ENCODE assay signal across 25 mouse cellular contexts in genomic region chr9:14367850-14368249, GRCm38 (mm10). TPM values are rescaled to one million over a fixed set of nuclear protein-coding genes. Genes with fewer than 3 reads are reported as not detected.
DNase-seq lines count a peak whose midpoint lies in the region; ATAC-seq and TF ChIP-seq lines count a peak whose summit lies in the region.
"Had no signal": no experiment of that assay in that cellular context is flagged by ENCODE, and none has a peak within 500 bp of the region (broad histone marks: within the 10 kb centered on the region; RNA-seq: fewer than 3 reads in every experiment).

No protein-coding gene starts in this region.

- peak in 1 of 2 experiments; percentile 73 for TF ChIP-seq EP300 in MEL (IDR thresholded peaks at IDR 0.05; ENCODE audit: low read depth in 1 of 2, low read length in 2 of 2)

- H3K79me2 ChIP-seq in MEL (ENCODE audit: control insufficient read depth, insufficient read depth, low read length, poor library complexity) (no peaks in the 10 kb centered on the region), macrophage (ENCODE audit: inconsistent target) (no peaks in the 10 kb centered on the region)

- no peaks in the 10 kb centered on the region for H3K27me3 ChIP-seq in kidney, adult 2 months (replicated peaks; ENCODE audit: control insufficient read depth, insufficient read depth, low read length)
- no peaks in the 10 kb centered on the region for H3K27me3 ChIP-seq in MEL (ENCODE audit: control insufficient read depth in 1 of 2, insufficient read depth in 2 of 2, low read length in 2 of 2)
- H3K27me3 ChIP-seq in liver, embryonic 11.5 days (replicated peaks; ENCODE audit: control insufficient read depth, insufficient read depth, low read length) = no peaks in the 10 kb centered on the region
- H3K27me3 ChIP-seq: forebrain, embryonic 12.5 days; heart, embryonic 15.5 days; kidney, embryonic 15.5 days; limb, embryonic 15.5 days; stomach, embryonic 15.5 days had no signal

- no peak overlapping the region for H3K4me2 ChIP-seq in liver, embryonic 11.5 days
- H3K4me2 ChIP-seq: forebrain, embryonic 12.5 days; heart, embryonic 15.5 days; hindbrain, embryonic 14.5 days; kidney, embryonic 15.5 days; limb, embryonic 15.5 days; midbrain, embryonic 11.5 days; stomach, embryonic 15.5 days had no signal

- TF ChIP-seq RAD21 in MEL (IDR thresholded peaks at IDR 0.05; ENCODE audit: low read depth, low read length) = no peak

- H3K4me1 ChIP-seq in kidney, adult 2 months (ENCODE audit: control insufficient read depth, insufficient read depth, low read length) = no peaks in the 10 kb centered on the region
- H3K4me1 ChIP-seq in MEL (ENCODE audit: control insufficient read depth in 1 of 2, insufficient read depth in 2 of 2, low read length in 2 of 2) = peaks cover 79 to 85% of the 10 kb centered on the region in 2 experiments
- peaks cover 48% of the 10 kb centered on the region for H3K4me1 ChIP-seq in liver, embryonic 11.5 days (replicated peaks; ENCODE audit: control insufficient read depth, insufficient read depth, low read length)
- H3K4me1 ChIP-seq: forebrain, embryonic 12.5 days; heart, embryonic 15.5 days; kidney, embryonic 15.5 days had no signal

- TF ChIP-seq CTCF in kidney, adult 2 months (conservative IDR thresholded peaks at IDR 0.05; ENCODE audit: insufficient read depth, insufficient read length, low read depth, low read length) = no peak
- no peak for TF ChIP-seq CTCF in MEL (IDR thresholded peaks at IDR 0.05 in 2 of 3, conservative IDR thresholded peaks at IDR 0.05 in 1 of 3; ENCODE audit: control insufficient read depth in 1 of 3, insufficient read depth in 1 of 3, low read depth in 2 of 3, low read length in 3 of 3, poor library complexity in 1 of 3, severe bottlenecking in 1 of 3)

- H3K36me3 ChIP-seq in kidney, adult 2 months (ENCODE audit: control insufficient read depth, insufficient read depth, low read length) = no peaks in the 10 kb centered on the region
- H3K36me3 ChIP-seq in MEL (ENCODE audit: control insufficient read depth in 1 of 2, insufficient read depth in 2 of 2, low read length in 2 of 2) (peaks cover 0 to 89% of the 10 kb centered on the region in 2 experiments; a peak in 2 of 4 replicates), macrophage (ENCODE audit: inconsistent target) (no peaks in the 10 kb centered on the region)
- no peaks in the 10 kb centered on the region for H3K36me3 ChIP-seq in liver, embryonic 11.5 days (ENCODE audit: control insufficient read depth, insufficient read depth, low read length)
- H3K36me3 ChIP-seq: forebrain, embryonic 12.5 days; heart, embryonic 15.5 days; kidney, embryonic 15.5 days; limb, embryonic 15.5 days had no signal

- H3K27ac ChIP-seq in kidney, adult 2 months (ENCODE audit: insufficient read depth, low read depth, low read length) = no peak overlapping the region
- peak overlapping the region; percentile 85 for H3K27ac ChIP-seq in MEL (ENCODE audit: control insufficient read depth, low read depth, low read length)
- 0 out of 2 replicates have a peak overlapping the region, but pooled peaks have one; percentile 19 for H3K27ac ChIP-seq in liver, embryonic 11.5 days (ENCODE audit: low read depth, low read length)
- peak overlapping the region; percentile 16 for H3K27ac ChIP-seq in macrophage
- H3K27ac ChIP-seq: forebrain, embryonic 12.5 days; heart, embryonic 15.5 days; hindbrain, embryonic 14.5 days; kidney, embryonic 15.5 days; limb, embryonic 15.5 days; stomach, embryonic 15.5 days had no signal

- WGBS in kidney, adult 2 months = 96% methylated on average over 4 of the region's 4 CpGs
- 86% methylated on average over 4 of the region's 4 CpGs for WGBS in liver, embryonic 11.5 days
- WGBS in macrophage (ENCODE audit: missing documents) = 94% methylated on average over 4 of the region's 4 CpGs

- ATAC-seq in liver, embryonic 11.5 days (replicated peaks; ENCODE audit: low FRiP score) = no peak
- ATAC-seq: intestine, embryonic 16.5 days had no signal

- peak; percentile 12 for DNase-seq in kidney, adult 2 months
- no peak for DNase-seq in kidney, postnatal 4 days
- peak; percentile 93 for DNase-seq in MEL (ENCODE audit: low read depth, low spot score)
- no peak for DNase-seq in liver, embryonic 11.5 days (ENCODE audit: low spot score)
- DNase-seq in cerebellum, adult 9-10 months = no peak
- no peak for DNase-seq in cerebellum, postnatal 14 days
- DNase-seq in urinary bladder, postnatal 36 days (ENCODE audit: low spot score in 2 of 2) = no peak
- DNase-seq: adrenal gland, postnatal 10 days; cerebellum, postnatal 10 days; gastrocnemius, postnatal 25 days; heart, adult 18-20 months; heart, postnatal 4 days; left cerebral cortex, postnatal 4 days; right cerebral cortex, adult 18-20 months; thymus, adult 18-20 months; thymus, postnatal 4 days had no signal

- H3K4me3 ChIP-seq in kidney, adult 2 months (ENCODE audit: insufficient read depth, low read depth, low read length) = no peak overlapping the region
- H3K4me3 ChIP-seq in MEL (ENCODE audit: control insufficient read depth in 1 of 2, insufficient read depth in 1 of 2, low read depth in 2 of 2, low read length in 2 of 2) = no peak overlapping the region
- H3K4me3 ChIP-seq in liver, embryonic 11.5 days (ENCODE audit: low read depth, low read length) = no peak overlapping the region
- H3K4me3 ChIP-seq in macrophage (ENCODE audit: inconsistent target) = no peak overlapping the region
- H3K4me3 ChIP-seq: forebrain, embryonic 12.5 days; heart, embryonic 15.5 days; kidney, embryonic 15.5 days; limb, embryonic 15.5 days; stomach, embryonic 15.5 days had no signal

- TF ChIP-seq POLR2A in kidney, adult 2 months (IDR thresholded peaks at IDR 0.05; ENCODE audit: low read depth, low read length) = no peak
- no peak for TF ChIP-seq POLR2A in MEL (IDR thresholded peaks at IDR 0.05; ENCODE audit: control insufficient read depth in 1 of 2, insufficient read depth in 1 of 2, low read depth in 1 of 2, low read length in 2 of 2, poor library complexity in 1 of 2)

- H3K9me3 ChIP-seq in MEL (replicated peaks; ENCODE audit: insufficient read depth, low read length) = no peaks in the 10 kb centered on the region
- peaks cover 4% of the 10 kb centered on the region; the same call in 1 of the 2 replicates for H3K9me3 ChIP-seq in liver, embryonic 11.5 days (ENCODE audit: control insufficient read depth, low read length)
- H3K9me3 ChIP-seq: forebrain, embryonic 12.5 days; heart, embryonic 15.5 days; kidney, embryonic 15.5 days; limb, embryonic 15.5 days; stomach, embryonic 15.5 days had no signal

- no peak overlapping the region for H3K9ac ChIP-seq in MEL (ENCODE audit: control insufficient read depth, low read depth, low read length, poor library complexity, severe bottlenecking)
- H3K9ac ChIP-seq in liver, embryonic 11.5 days (ENCODE audit: low read depth, low read length) = no peak overlapping the region
- H3K9ac ChIP-seq: forebrain, embryonic 12.5 days; heart, embryonic 15.5 days; hindbrain, embryonic 14.5 days; kidney, embryonic 15.5 days; limb, embryonic 15.5 days; stomach, embryonic 15.5 days had no signal

TF ChIP-seq in MEL, 35 proteins besides CTCF, POLR2A, EP300 and RAD21:
- TF ChIP-seq CHD1 (IDR thresholded peaks at IDR 0.05; ENCODE audit: low read depth, low read length) (no peak), USF2 (IDR thresholded peaks at IDR 0.05; ENCODE audit: borderline replicate concordance in 1 of 2, insufficient read depth in 1 of 2, low read depth in 1 of 2, low read length in 2 of 2) (no peak), UBTF (IDR thresholded peaks at IDR 0.05; ENCODE audit: borderline replicate concordance, insufficient read depth, low read depth, low read length) (no peak), SMC3 (IDR thresholded peaks at IDR 0.05; ENCODE audit: low read depth, low read length) (no peak), ETS1 (IDR thresholded peaks at IDR 0.05; ENCODE audit: low read depth, low read length) (peak; percentile 56; the same call in 1 of the 2 replicates), HCFC1 (IDR thresholded peaks at IDR 0.05; ENCODE audit: low read depth, low read length) (no peak), NELFE (IDR thresholded peaks at IDR 0.05; ENCODE audit: low read depth, low read length) (no peak), RCOR1 (IDR thresholded peaks at IDR 0.05; ENCODE audit: low read depth, low read length) (peak; percentile 57; the same call in 1 of the 2 replicates), MAX (IDR thresholded peaks at IDR 0.05; ENCODE audit: low read length) (peak; percentile 49; the same call in 1 of the 2 replicates), GATA1 (IDR thresholded peaks at IDR 0.05; ENCODE audit: low read depth, low read length) (peak; percentile 90), MEF2A (IDR thresholded peaks at IDR 0.05; ENCODE audit: extremely low read depth, insufficient replicate concordance, low read depth, low read length, poor library complexity, severe bottlenecking) (no peak), TCF12 (IDR thresholded peaks at IDR 0.05; ENCODE audit: low read depth, low read length) (peak; percentile 61; the same call in 1 of the 2 replicates), MYC (IDR thresholded peaks at IDR 0.05; ENCODE audit: low read depth, low read length) (no peak), E2F4 (IDR thresholded peaks at IDR 0.05; ENCODE audit: borderline replicate concordance, low read depth, low read length) (no peak), USF1 (IDR thresholded peaks at IDR 0.05; ENCODE audit: low read depth, low read length) (no peak), ZMIZ1 (IDR thresholded peaks at IDR 0.05; ENCODE audit: low read depth, low read length) (no peak), ZC3H11A (IDR thresholded peaks at IDR 0.05; ENCODE audit: low read depth, low read length) (no peak)
TF ChIP-seq in MEL: peak in this region for 5.

RNA-seq across cellular contexts. Expression of gene Endod1, which starts 13.5 kb away (rescaled TPM):
- 22.1 and 51.3 TPM in 2 replicates for polyA plus RNA-seq in kidney, adult 2 months (2012; rRNA removed)
- 20.4 and 33.7 TPM in 2 replicates for total RNA-seq in MEL (2012; rRNA removed)
- polyA plus RNA-seq in MEL (2012; ENCODE audit: insufficient read depth in 1 of 2, insufficient read length in 2 of 2, low read depth in 1 of 2, low replicate concordance in 2 of 2, missing spikeins in 1 of 2) (10 to 100 TPM in 1 of 2 experiments, not detected in 1; 31.1 TPM), macrophage (2018) (9.4 to 21.6 TPM (median 10.3 TPM) in 3 replicates)
- polyA plus RNA-seq in liver, embryonic 11.5 days (2014; fragmentation: Nextera tagmentation; extraction: Ambion mirVana) = 19.4 and 20.3 TPM in 2 replicates
- 10 to 100 TPM in 1 of 26 experiments, 1 to 10 TPM in 25; 1.5 to 12.3 (median 4.3) TPM for total RNA-seq in macrophage (2018; cell fraction: chromatin; rRNA removed)
- total RNA-seq in macrophage (2018; cell fraction: cytosol; rRNA removed) = 10 to 100 TPM; 10.1 to 28.6 (median 17.0) TPM
- total RNA-seq in macrophage (2018; cell fraction: nucleus; rRNA removed) = 10 to 100 TPM in 23 of 26 experiments, 1 to 10 TPM in 3; 6.5 to 32.6 (median 19.5) TPM

Comparison
In these comparisons a context has a peak if more than half of its experiments do, and no peak if none do; other contexts are left out.
1. DNase-seq: peak in kidney, adult 2 months (single experiment) and MEL (single experiment); none in kidney, postnatal 4 days (0 of 2), liver, embryonic 11.5 days (single experiment), cerebellum, adult 9-10 months (single experiment), cerebellum, postnatal 14 days (0 of 2) and urinary bladder, postnatal 36 days (0 of 2).